Mouse (Mus musculus): ENCODE results near the gene Ndufaf2. TPM values are rescaled to one million over a fixed set of nuclear protein-coding genes. Genes with fewer than 3 reads are reported as not detected.

The Ndufaf2 gene
- polyA plus RNA-seq, 1 experiment from 2014 or later = 49.2 TPM

Other genes with a start within 250 kb of the Ndufaf2 start
- gene Smim15, start 114.2 kb downstream of the Ndufaf2 start, polyA plus RNA-seq (2016; fragmentation: Nextera tagmentation; extraction: Ambion mirVana) = 30.5 and 34.1 TPM in 2 replicates
- 14.6 and 14.8 TPM in 2 replicates for gene Ercc8, start 108 bp upstream of the Ndufaf2 start, polyA plus RNA-seq (2016; fragmentation: Nextera tagmentation; extraction: Ambion mirVana)
- gene Elovl7, start 55.8 kb upstream of the Ndufaf2 start, polyA plus RNA-seq (2016; fragmentation: Nextera tagmentation; extraction: Ambion mirVana) = 2.2 and 2.5 TPM in 2 replicates
- 13.4 and 14.4 TPM in 2 replicates for gene Depdc1b, start 157.7 kb upstream of the Ndufaf2 start, polyA plus RNA-seq (2016; fragmentation: Nextera tagmentation; extraction: Ambion mirVana)